Mouse (Mus musculus): Measurements from ENCODE around the gene Utp3. TPM values are rescaled to one million over a fixed set of nuclear protein-coding genes. Genes with fewer than 3 reads are reported as not detected.
A peak's percentile ranks its signal among the peaks of the same experiment; 100 is the strongest.

Gene Utp3
- polyA plus RNA-seq, 1 experiment from 2014 or later = 78.9 TPM

- no peak for ATAC-seq
- no peak for TF ChIP-seq CTCF (IDR thresholded peaks at IDR 0.05)
- ChIA-PET POLR2A (interaction anchor here (0.6 to 1.3 kb wide), 3 partner anchors 9 to 29 kb away, joined by 3 to 9 read pairs (median 4); partner anchors contain the start of gene Utp3), CTCF (interaction anchor here (0.9 to 2.2 kb wide), 2 partner anchors 8 to 13 kb away, joined by 3 to 11 read pairs; partner anchors contain the start of gene Utp3)
- peaks cover 11% of the 10 kb centered on the region for H3K27me3 ChIP-seq
- DNase-seq (ENCODE audit: low read depth, low spot score) = no peak
- in situ Hi-C loops (cut with MboI; ENCODE audit: low pct_unique_long_range_greater_than_20kb) = no loop called here
Measured at GRCm38 (mm10) chr5:88545536-88545935, 8.7 kb upstream of the Utp3 start.

DNA sequence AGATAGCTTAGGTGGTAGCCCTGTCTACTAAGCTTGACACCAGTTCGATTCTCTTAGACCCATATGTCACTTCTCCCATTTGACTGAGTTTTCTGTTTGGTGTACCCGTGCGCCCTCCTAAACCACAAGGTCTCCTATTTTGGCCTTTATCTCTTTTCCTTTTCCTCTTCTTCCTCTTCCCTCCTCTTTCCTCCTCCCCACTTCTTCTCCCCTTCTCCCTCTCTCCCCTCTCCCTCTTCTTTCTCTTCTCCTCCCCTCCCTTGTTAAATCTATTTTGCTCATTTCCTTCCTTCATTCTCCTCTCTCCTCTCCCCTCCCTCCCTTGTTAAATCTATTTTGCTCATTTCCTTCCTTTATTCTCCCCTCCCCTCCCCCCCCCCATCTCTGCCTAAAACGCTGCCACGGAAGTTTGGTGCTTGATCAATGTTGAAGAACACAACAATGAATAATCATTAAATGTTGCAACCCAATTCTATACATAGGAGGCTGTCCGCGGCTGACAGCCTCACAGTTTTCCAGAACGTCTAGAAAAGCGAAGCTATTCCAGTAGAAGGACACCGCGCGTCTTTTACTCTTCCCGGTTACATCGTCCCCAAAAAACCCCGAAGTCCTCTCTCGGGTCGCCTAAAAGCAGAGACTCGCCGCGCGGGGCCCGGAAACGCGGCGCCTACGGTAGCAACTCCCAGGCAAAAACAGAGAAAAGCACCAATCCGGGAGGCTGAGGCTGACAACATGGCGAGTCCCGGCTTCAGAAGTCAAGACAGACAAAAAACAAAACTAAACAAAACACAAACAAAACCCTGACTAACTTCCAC is 784 bp upstream of the Utp3 start:
- in situ Hi-C loops (cut with MboI; ENCODE audit: low pct_unique_long_range_greater_than_20kb) = loop anchor here (25.0 kb wide), 2 partner anchors 934 to 1741 kb away; partner anchors contain the start of gene Ythdc1
- no peaks in the 10 kb centered on the region for H3K27me3 ChIP-seq
- ATAC-seq (peak; percentile 66), DNase-seq (ENCODE audit: low read depth, low spot score) (no peak)
- ChIA-PET POLR2A (interaction anchor here (0.6 to 2.9 kb wide), 4 partner anchors 8 to 102 kb away, joined by 4 to 23 read pairs (median 8); partner anchors contain the start of gene Rufy3), CTCF (interaction anchor here (0.6 to 2.2 kb wide), 5 partner anchors 9 to 329 kb away, joined by 3 to 11 read pairs (median 4); partner anchors contain the start of gene Rufy3)
- TF ChIP-seq CTCF (IDR thresholded peaks at IDR 0.05) = no peak

GRCm38 (mm10) chr5:88558991-88559390 is 4.7 kb downstream of the Utp3 start:
- no peak for TF ChIP-seq CTCF (IDR thresholded peaks at IDR 0.05)
- in situ Hi-C loops (cut with MboI; ENCODE audit: low pct_unique_long_range_greater_than_20kb) = loop anchor here (25.0 kb wide), 2 partner anchors 928 to 1747 kb away; partner anchors contain the start of gene Ythdc1
- ATAC-seq = no peak
- ChIA-PET POLR2A (no interaction called here), CTCF (no interaction called here)
- no peak for DNase-seq (ENCODE audit: low read depth, low spot score)
- H3K27me3 ChIP-seq = no peaks in the 10 kb centered on the region

- in situ Hi-C loops (cut with MboI; ENCODE audit: low pct_unique_long_range_greater_than_20kb) = loop anchor here (10.0 to 25.0 kb wide), 3 partner anchors 204 to 1749 kb away; partner anchors contain the start of genes Dck and Ythdc1
- ATAC-seq = no peak
- ChIA-PET CTCF (interaction anchor here (0.9 kb wide), 1 partner anchor 128 kb away, joined by 3 read pairs; no protein-coding TSS in a partner anchor), POLR2A (no interaction called here)
- TF ChIP-seq CTCF (IDR thresholded peaks at IDR 0.05) = no peak
- DNase-seq (ENCODE audit: low read depth, low spot score) = no peak
- no peaks in the 10 kb centered on the region for H3K27me3 ChIP-seq
Measured at GRCm38 (mm10) chr5:88561080-88561814, 7.0 kb downstream of the Utp3 start.

GRCm38 (mm10) chr5:88562863-88563780 is 8.9 kb downstream of the Utp3 start:
- ChIA-PET CTCF (interaction anchor here (1.1 to 2.2 kb wide), 2 partner anchors 9 to 83 kb away, joined by 4 to 8 read pairs; partner anchors contain the start of gene Utp3), POLR2A (interaction anchor here (4.3 kb wide), 1 partner anchor 8 kb away, joined by 23 read pairs; the partner anchor contains the start of gene Utp3)
- peak; percentile 29 for TF ChIP-seq CTCF (IDR thresholded peaks at IDR 0.05)
- ATAC-seq (no peak), DNase-seq (ENCODE audit: low read depth, low spot score) (no peak)
- H3K27me3 ChIP-seq = no peaks in the 10 kb centered on the region
- in situ Hi-C loops (cut with MboI; ENCODE audit: low pct_unique_long_range_greater_than_20kb) = loop anchor here (10.0 to 25.0 kb wide), 3 partner anchors 202 to 1751 kb away; partner anchors contain the start of genes Dck and Ythdc1

DNA sequence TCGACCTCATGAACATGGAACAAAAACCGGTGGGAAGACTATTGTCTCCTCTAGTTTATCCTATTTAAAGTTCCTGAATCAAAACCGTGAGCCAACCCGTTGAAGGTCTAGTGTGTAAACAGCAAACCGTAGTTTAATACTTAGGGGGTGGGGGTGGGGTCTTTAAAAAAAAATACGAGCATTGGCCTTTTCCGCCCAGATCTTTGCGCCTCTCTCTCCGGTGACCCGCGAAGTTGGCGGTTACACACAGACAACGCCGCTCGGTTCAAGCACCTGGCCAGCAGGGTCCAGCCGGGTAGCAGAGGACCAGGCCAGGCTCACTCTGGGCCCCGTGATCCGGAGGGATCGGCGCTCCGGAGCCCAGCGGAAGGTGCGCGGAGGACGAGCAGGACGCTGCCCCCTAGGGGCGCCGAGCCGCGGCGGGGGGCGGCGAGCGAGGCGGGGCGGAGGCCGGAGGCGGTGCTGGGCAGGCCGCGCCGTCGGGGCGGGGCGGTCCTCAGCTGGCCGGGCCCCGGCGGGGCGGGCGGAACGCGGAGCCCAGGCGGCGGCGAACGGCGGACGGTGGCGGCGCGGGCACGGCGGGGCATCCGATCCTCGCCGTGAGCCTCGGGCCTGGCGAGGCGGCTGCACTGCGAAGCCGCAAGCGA is 10.4 kb downstream of the Utp3 start, which contains the start of gene Rufy3:
Gene Rufy3, plus strand, starts transcription at position 540 of the 647 bp plus-strand sequence.
- in situ Hi-C loops (cut with MboI; ENCODE audit: low pct_unique_long_range_greater_than_20kb) = loop anchor here (5.0 to 25.0 kb wide), 4 partner anchors 68 to 1752 kb away; partner anchors contain the start of genes Dck and Ythdc1
- POLR2A ChIA-PET = interaction anchor here (0.5 to 4.3 kb wide), 4 partner anchors 10 to 804 kb away, joined by 3 to 23 read pairs (median 4); partner anchors contain the start of gene Utp3

GRCm38 (mm10) chr5:88565148-88566033 is 11.1 kb downstream of the Utp3 start:
- POLR2A ChIA-PET = interaction anchor here (0.5 to 4.3 kb wide), 4 partner anchors 11 to 110 kb away, joined by 4 to 23 read pairs (median 4); partner anchors contain the start of gene Utp3

More for the DNA sequence above, 10.4 kb downstream of the Utp3 start, which contains the start of gene Rufy3:
- peak; percentile 92 for ATAC-seq
- CTCF ChIA-PET = interaction anchor here (0.6 to 2.2 kb wide), 5 partner anchors 10 to 108 kb away, joined by 3 to 8 read pairs (median 4); partner anchors contain the start of gene Utp3
- no peak for DNase-seq (ENCODE audit: low read depth, low spot score)
- no peaks in the 10 kb centered on the region for H3K27me3 ChIP-seq
- TF ChIP-seq CTCF (IDR thresholded peaks at IDR 0.05) = peak; percentile 92

More at GRCm38 (mm10) chr5:88565148-88566033, 11.1 kb downstream of the Utp3 start:
- no peaks in the 10 kb centered on the region for H3K27me3 ChIP-seq
- peak; percentile 45 for TF ChIP-seq CTCF (IDR thresholded peaks at IDR 0.05)
- in situ Hi-C loops (cut with MboI; ENCODE audit: low pct_unique_long_range_greater_than_20kb) = loop anchor here (5.0 to 25.0 kb wide), 4 partner anchors 67 to 1753 kb away; partner anchors contain the start of genes Dck and Ythdc1
- DNase-seq (ENCODE audit: low read depth, low spot score) (no peak), ATAC-seq (peak; percentile 64)
- CTCF ChIA-PET = interaction anchor here (0.6 to 2.2 kb wide), 8 partner anchors 11 to 107 kb away, joined by 3 to 8 read pairs (median 4); partner anchors contain the start of gene Utp3

All from Patski (cell line).